Mouse (Mus musculus): ENCODE data around the gene Lrrfip1. TPM values are rescaled to one million over a fixed set of nuclear protein-coding genes. Genes with fewer than 3 reads are reported as not detected.

Lrrfip1 gene
- total RNA-seq (2017), result 117 and 166 TPM in 2 replicates

DNA sequence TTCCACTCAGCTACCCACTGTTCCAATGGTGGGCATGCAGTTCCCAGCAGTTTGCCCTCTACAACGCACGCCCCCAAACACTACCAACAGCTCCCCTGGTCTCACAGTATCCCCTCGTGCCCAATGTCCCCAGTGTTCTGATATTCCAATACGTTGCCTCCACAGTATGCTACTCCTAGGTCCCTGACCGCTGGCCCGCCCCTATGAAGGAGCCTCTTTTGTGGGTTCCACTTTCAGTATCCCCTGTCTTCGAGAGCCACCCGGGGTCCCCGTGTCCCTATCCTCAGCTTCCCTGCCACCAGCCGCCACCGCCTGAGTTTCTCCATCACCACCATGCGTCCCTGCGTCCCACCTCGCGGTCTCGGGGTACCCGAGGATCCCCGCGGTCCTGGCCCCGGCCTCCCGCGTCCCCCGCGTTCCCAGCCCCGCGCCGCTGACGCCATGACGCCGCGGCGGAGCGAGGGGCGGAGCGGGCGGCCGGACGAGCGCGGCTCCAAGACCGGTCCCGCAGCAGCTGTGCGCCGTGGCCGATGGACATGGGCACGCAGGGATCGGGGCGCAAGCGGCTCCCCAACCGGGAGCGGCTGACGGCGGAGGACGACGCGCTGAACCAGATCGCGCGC, at the start of gene Lrrfip1:
Gene Lrrfip1 (plus strand): TSS at position 470 of the 623 bp plus-strand sequence.
- peak; percentile 45 for ATAC-seq (replicated peaks; ENCODE audit: low read depth, poor library complexity, severe bottlenecking)

DNA sequence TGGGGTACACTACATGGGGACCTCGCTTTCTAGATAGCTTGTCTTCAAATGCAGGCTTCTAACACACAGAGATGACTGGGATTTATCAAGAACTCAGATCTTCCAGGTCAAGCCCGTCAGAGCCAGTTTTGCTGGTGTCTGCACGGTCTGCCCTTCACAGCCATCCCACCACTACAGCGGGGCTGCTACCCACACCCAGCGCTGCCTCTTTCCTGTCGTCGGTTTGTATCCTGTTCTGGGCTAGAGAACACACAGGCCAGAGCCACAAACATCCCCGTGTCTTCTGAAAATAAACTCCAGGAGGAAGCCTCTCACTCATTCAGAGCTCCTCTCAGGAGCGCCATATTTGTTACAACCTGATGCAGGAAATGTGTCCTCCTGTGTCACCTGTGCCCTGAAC, 49.2 kb upstream of the Lrrfip1 start:
- peak; percentile 50; the same call in 1 of the 2 replicates for ATAC-seq (replicated peaks; ENCODE audit: low read depth, poor library complexity, severe bottlenecking)

DNA sequence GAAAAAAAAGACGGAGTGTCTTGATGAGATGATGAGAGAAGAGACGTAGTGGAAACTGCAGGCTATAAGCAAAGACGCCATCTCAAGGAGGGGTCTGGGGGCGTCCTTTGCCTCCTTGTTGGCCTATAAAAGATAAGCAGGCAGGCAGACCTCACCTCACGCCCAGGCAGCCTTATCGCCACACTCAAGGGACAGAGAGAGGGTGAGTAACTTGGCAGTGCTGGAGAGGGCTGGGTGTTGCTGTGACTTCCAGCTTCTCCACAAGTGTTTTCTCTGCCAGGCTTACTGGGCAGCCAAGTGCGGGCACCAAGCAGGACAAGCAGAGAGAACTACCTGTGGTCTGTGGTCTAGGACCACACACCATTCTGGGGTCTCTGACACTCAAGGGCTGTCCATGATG, 46.9 kb upstream of the Lrrfip1 start:
- no peak for ATAC-seq (replicated peaks; ENCODE audit: low read depth, poor library complexity, severe bottlenecking)

DNA sequence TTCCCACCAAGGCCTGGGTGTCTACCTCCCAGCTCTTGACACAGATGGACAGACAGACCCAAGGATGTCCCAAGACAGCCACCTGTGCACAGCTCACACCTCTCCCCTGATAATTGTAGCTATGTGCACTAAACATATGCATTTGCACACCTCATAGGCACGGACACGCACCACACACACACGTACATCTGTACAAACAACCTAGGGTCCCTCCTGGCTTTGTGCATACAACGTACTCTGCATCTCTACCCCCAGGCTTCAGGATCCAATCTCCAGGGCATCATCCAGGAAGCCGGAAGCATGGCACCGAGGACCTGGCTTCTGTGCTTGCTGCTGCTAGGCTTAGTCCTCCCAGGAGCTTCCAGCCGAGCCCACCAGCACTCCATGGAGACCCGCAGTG, 45.7 kb upstream of the Lrrfip1 start, which contains the start of gene Prlh:
Gene Prlh (plus strand): TSS at position 301 of the 400 bp plus-strand sequence.
- ATAC-seq (replicated peaks; ENCODE audit: low read depth, poor library complexity, severe bottlenecking), result no peak

DNA sequence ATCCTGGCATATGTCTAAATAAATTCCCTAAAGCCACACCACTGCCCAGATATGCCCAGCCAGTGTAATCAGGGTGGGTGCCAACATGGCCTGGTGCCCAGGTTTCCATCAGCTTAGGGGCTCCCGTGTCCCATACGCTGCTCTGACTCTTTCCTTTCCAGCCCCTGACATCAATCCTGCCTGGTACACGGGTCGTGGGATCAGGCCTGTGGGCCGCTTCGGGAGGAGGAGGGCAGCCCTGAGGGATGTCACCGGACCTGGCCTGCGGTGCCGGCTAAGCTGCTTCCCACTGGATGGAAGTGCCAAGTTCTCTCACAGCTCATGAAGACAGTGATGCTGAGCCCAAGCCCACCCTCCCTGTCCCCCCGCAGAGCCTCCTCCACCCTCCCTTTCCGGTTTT, 44.8 kb upstream of the Lrrfip1 start:
- no peak for ATAC-seq (replicated peaks; ENCODE audit: low read depth, poor library complexity, severe bottlenecking)

DNA sequence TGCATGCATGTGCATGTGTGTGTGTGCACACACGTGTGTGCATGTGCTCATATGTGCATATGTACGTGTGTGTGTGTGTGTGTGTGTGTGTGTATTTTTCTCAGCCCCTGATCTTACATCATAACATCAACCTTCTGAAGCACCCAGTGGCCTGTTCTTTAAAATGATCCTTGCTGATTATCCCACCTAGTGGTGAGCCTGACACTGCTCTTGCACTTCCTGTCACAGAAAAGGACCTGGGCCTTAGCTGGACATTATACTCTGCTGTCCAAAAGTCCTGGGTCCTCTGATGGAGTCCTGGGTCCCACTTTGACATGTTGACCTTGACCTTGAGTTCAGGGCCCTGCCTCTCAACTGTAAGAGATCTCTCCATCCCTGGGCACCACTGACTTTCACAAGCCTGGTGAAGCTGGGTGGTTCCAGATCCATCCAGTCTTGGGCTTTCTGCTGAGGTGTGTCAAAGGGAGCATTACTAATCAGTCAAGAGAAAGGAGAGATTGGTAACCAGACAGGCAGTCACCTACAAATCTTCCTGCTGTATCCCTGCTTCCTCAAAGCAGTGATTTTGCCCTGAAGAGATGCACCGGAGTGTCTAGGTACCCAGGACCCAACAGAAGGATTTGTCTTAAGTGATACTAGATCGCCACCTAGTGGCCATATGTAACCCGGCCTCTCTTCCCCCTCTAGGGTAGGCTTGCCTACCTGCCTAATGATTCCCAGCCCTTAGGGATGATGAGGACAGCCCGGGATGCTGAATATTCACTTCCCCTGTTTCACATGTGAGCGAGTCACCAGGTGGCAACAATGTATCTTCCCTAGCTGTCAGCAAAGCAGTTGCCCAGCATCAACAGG, 42.1 kb upstream of the Lrrfip1 start:
- ATAC-seq (replicated peaks; ENCODE audit: low read depth, poor library complexity, severe bottlenecking), result peak; percentile 87

DNA sequence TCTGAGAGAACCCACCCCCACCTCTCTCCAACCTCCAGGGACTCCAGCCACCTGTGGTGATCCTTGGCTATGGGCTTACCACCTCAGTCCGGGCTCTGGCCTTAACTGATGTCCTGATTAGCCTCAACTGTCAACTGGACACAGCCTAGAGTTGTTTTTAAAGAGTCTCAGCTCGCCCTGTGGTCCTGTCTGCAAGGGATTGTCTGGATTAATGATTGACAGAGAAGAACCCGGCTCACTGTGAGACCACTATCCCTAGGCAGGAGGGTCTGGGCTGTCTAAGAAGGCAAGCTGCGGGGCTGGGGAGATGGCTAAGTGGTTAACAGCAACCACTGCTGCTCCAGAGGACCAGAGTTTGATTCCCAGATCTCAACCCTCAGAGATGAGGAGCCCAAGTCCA, 36.0 kb upstream of the Lrrfip1 start:
- ATAC-seq (replicated peaks; ENCODE audit: low read depth, poor library complexity, severe bottlenecking), result no peak

DNA sequence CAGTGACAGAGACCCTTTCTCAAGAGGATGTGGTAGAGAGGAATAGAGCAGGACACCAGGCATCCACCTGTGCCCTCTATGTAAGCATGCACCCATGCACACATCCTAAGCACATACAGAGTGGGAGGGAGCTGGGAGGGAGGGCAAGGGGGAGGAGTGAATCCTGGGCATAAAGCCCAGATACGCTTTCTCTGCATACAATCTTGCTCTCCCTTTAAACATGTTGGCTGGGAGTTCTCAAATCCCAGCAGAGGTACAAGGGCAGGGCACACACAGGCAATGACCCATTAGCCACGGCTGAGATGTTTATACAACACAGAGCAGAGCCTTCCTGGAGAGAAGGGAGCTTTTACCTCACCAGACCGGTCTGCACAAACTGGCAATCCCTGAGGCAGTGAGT, 35.5 kb upstream of the Lrrfip1 start:
- no peak for ATAC-seq (replicated peaks; ENCODE audit: low read depth, poor library complexity, severe bottlenecking)

DNA sequence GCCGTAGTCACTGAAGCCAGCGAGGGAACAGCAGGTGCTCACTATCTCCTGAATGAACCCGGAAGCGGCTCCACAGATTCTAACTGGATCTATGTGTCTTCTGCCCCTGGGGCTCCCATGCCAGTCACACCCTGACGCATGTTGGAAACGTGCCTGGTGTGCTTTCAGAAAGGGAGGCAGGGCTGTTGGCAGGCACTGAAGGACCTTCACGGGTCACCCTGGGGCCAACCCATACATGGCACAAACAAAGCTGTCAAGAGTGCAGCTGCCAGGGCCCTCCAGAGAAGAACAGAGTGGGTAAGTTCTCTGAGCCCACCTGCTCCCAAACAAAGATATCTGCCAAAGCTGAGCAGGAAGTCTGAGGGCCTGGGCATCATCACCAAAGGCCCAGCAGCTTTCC, 31.0 kb upstream of the Lrrfip1 start:
- ATAC-seq (replicated peaks; ENCODE audit: low read depth, poor library complexity, severe bottlenecking), result no peak

DNA sequence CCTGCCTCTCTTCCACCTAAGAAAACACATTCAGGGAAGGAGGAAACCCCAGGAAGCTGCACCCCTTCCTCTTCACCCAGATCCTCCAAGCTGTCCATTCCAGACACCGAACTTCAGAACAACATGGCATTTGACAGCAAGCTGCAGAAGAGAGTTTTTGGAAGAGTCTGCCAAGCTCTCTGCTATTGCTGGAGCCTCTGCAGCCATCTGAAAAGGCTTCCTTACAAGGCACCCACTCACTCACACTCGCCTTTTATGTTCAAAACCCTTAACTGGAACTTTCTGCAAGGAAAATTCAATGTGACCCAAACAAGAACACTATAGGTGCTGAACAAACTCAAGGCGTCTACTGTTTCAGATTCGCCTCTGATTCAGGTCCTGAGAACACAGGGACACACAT, 29.9 kb upstream of the Lrrfip1 start:
- no peak for ATAC-seq (replicated peaks; ENCODE audit: low read depth, poor library complexity, severe bottlenecking)

DNA sequence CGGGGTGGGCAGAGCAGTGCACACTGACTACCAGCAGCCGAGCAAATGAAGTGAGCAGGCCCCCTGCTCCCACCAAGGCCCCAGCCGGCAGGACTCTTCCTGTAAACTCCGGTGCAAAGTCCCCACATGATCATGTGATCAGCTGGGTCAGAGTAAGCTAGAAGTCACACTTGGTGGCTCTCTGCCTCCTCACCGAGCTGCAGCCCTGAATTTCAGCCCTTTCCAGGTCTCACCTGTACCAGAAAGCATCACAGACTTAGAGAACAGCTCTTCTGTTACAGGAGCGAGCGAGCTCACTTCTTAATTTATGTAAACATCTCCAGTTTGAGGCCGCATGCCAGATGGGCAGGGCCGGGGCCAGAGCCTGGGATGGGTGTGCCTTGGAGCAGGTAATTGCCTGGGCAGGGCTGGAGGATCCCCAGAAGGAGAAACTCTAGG, 29.2 kb upstream of the Lrrfip1 start, which contains the start of gene Rab17:
Gene Rab17 (minus strand): TSS at position 315 of the 438 bp plus-strand sequence.
- ATAC-seq (replicated peaks; ENCODE audit: low read depth, poor library complexity, severe bottlenecking), result peak; percentile 30; the same call in 1 of the 2 replicates

DNA sequence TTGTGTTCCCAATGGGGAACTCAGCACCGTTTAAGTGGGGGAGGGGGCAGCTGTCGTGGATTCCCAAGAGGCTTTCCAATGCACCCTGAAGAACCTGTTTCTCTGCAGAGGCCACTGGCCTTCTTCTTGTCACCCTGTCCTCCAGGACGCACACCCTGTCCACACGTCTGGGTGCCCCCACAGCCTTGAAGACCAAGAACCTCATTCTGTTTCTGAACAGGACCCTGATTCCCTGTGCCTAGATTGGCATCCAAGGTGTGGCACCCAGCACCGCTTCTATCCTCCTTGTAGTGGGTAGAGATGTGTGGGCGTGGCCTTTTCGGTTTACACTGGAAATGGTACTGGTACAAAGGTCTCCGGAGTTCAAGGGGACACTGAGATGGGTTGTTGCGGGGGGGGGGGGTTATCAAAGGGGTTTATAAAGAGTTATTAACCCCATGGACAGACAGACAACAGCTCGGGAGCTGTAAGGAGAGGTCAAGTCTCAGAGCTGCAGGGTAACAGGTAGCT, 28.6 kb upstream of the Lrrfip1 start:
- no peak for ATAC-seq (replicated peaks; ENCODE audit: low read depth, poor library complexity, severe bottlenecking)

DNA sequence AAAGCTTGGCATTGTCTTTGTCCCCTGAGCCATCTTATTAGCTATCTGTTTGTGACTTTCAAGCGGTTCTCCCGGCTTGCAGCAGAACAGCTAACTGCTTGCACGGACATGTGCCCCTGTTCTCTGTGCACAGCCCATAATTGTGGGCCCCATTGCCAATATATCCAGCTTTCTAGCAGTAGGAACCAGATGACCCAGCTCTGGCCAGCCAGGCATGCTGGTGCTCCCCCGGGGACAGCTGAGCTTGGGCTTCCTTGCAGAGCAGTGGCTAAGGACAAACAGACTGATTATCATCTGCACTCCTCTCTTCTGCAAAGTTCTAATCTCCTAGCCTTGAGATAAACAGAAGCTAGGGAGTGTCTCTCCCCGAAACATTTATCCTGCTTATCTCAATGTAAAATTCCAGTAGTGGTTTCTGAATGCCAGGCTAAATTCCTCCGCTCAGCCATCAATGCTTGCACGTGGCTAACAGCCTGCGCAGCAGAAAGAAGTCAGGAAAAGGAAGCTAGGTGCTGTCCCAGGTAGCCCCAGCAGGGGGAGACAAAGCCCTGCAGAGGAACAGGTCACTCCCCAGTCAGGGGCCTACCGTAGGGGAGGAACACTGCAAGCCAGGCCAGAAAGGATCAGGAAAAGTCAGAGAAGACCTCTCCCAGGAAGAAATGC, 25.5 kb upstream of the Lrrfip1 start:
- peak; percentile 81 for ATAC-seq (replicated peaks; ENCODE audit: low read depth, poor library complexity, severe bottlenecking)

DNA sequence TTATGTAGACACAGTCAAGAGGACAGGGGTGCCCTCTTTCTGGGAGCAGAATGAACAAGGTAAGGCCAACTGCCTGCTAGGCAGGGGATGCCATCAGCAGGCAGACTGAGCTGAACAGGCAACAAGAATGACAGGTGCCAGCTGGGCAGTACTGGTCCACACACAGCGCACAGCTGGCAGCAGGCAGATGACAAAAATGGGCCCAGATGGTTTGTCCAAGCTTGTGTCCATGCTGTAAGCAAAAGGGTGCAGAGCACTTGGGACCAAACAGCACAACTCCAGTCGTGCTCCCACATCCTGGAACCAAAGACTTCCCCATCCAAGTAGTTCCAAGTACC, 25.0 kb upstream of the Lrrfip1 start:
- ATAC-seq (replicated peaks; ENCODE audit: low read depth, poor library complexity, severe bottlenecking), result peak; percentile 5; the same call in 1 of the 2 replicates

DNA sequence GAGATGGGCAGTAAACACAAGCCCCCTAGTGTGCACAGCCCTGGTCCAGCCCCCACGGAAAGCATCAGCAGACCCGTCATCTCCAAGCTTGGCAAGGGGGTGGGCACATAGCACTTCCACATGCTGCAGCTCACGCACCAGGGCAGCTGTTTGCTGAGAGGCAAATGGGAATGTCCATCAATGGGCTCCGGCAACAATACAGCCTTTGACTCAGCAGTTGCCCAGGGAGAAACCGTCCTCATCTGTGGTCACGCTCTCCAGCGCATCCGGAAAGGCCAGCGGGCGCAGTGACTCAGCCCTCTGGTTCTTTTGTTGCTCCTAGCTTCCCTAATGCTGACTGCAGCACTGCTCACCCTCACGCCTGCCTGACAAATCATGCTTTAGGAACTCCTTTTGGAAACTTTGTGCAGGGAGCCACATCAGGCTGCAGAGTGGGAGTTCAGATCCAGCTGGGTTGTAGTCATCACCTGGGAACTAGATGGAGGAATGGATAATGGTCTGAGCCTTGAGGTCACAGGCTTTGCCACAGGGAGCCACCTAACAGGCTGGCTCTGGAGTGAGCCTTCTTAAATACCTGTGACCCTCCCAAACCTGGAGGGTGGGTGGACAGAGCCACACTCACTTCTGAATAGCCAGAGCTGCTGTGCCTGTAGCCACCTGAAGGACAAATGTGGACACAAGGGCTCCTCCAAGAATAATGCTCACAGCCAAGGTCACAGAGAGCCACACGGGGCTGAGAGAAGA, 23.5 kb upstream of the Lrrfip1 start:
- ATAC-seq (replicated peaks; ENCODE audit: low read depth, poor library complexity, severe bottlenecking), result peak; percentile 76

DNA sequence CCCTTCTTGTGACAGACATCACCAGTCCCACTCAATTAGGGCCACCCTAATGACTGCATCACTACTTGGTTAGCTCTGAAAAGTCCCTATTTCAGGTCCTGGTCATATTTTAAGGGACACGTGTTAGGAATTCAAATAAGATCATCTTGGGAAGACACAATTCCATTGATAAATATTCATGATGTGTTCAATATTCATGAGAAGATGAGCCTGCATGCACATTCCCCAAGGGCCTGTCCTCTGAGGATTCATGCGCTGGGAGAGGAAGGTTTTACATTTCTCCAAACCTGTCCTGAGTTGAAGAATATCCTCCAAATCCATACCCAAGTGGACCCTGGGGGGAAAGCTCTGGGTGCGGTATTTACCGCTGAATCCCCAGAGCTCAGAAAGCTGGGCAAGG, 22.6 kb upstream of the Lrrfip1 start:
- no peak for ATAC-seq (replicated peaks; ENCODE audit: low read depth, poor library complexity, severe bottlenecking)

DNA sequence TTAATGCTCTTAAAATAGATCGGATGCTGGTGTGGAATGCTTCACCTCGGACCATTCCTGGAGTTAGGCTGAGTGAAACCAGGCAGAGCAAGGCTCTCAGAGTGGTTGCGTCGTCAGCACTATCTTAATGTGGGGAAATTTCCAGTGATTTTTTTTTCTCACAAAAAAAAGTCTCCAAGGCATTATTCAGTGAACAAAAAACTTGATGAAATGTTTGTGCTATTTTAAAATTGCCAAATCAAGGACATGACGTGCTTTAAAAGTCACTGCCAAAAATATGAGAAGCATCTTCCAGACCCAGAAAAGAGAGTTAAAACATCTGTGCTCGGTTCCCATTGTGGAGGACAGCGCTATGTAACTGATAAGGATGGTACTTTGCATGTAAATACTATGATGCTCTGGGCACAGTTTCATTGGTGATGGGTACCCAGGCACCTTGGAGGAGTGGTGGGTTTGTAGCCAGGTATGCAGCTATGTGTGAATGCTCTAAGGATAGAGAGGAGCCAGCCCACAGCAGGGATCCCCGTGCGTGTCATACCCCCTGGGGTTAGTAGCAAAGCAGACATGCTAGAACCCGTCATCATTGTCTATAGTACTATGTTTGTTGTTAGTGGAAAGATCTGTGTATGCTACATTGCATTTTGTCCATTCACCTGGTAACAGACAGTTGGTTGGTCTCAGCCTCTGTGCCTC, 17.8 kb upstream of the Lrrfip1 start:
- no peak for ATAC-seq (replicated peaks; ENCODE audit: low read depth, poor library complexity, severe bottlenecking)

DNA sequence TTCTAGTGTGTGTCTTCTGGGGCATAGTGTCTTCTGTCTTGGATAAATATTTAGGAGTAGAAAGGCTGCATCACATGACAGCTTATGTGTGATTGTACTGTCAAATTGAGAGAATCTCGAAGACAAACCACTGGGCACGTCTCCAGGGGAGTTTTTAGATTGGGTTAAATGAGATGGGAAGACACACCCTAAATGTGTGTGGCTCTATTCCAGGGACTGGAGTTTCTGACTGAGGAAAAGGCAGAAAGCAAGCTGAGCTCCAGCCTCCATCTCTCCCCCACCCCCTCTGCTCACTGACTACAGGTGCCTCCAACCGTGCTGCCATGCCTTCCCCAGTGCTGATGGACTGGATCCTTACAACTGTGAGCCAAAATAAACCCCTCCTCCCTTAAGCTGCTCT, 17.2 kb upstream of the Lrrfip1 start:
- ATAC-seq (replicated peaks; ENCODE audit: low read depth, poor library complexity, severe bottlenecking), result no peak

DNA sequence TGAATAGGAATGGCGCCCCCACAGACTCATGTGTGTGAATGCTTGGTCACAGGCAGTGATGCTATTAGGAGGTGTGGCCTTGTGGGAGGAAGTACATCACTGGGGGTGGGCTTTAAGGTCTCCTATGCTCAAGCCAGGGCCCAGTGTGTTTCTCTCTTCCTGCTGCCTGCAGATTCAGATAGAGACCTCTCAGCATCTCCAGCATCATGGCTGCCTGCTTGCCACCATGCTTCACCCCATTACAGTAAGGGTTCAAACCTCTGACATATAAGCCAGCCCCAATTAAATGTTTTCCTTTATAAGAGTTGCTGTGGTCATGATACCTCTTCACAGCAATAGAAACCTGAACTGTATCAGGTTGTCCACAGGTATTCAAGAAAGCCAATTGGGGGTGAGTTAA, 2.6 kb upstream of the Lrrfip1 start:
- ATAC-seq (replicated peaks; ENCODE audit: low read depth, poor library complexity, severe bottlenecking), result no peak

Data from common myeloid progenitor, adult 5-6 weeks (primary cell).